Mouse (Mus musculus) intestine, embryonic 14.5 days (tissue): Measurements from ENCODE around the gene Hrh2. TPM values are rescaled to one million over a fixed set of nuclear protein-coding genes. Genes with fewer than 3 reads are reported as not detected.

Experiments used
- ATAC-seq: fragments of 200-750 bp; cut with Nextera tagmentation; replicated peaks from 2 replicates; pipeline ENCODE4 v1.8.0; 2017; ENCODE audit warnings: low read depth, moderate number of reproducible peaks, moderate TSS enrichment, moderate library complexity; ENCODE audit not compliant: low FRiP score, low TSS enrichment
- DNase-seq: peaks from one replicate; pipeline ENCODE4 v3.0.0-alpha.2; 2018; ENCODE audit warnings: low spot score
- H3K27ac ChIP-seq: fragments of 300-500 bp; sonication (generic); 2 replicates; pipeline ENCODE4 v1.5.1; 2014; ENCODE audit warnings: low read depth, mild to moderate bottlenecking, control low read depth
- H3K27me3 ChIP-seq: fragments of 300-500 bp; sonication (generic); replicated peaks from 2 replicates; pipeline ENCODE4 v1.6.1; 2014; ENCODE audit warnings: low read length, control low read depth; ENCODE audit not compliant: control insufficient read depth, insufficient read depth
- H3K36me3 ChIP-seq: fragments of 300-500 bp; sonication (generic); 2 replicates; pipeline ENCODE4 v1.6.1; 2014; ENCODE audit warnings: low read length, control low read depth; ENCODE audit not compliant: control insufficient read depth, insufficient read depth
- H3K4me1 ChIP-seq: fragments of 300-500 bp; sonication (generic); replicated peaks from 2 replicates; pipeline ENCODE4 v1.6.1; 2014; ENCODE audit warnings: low read length, control low read depth, mixed read lengths; ENCODE audit not compliant: control insufficient read depth, insufficient read depth
- H3K4me2 ChIP-seq: fragments of 300-500 bp; sonication (generic); 2 replicates; pipeline ENCODE4 v1.6.1; 2014; ENCODE audit warnings: low read length
- H3K4me3 ChIP-seq: fragments of 300-500 bp; sonication (generic); 2 replicates; pipeline ENCODE4 v1.5.1; 2014; ENCODE audit warnings: low read depth, low read length, control low read depth, mixed read lengths
- H3K9ac ChIP-seq: fragments of 300-500 bp; sonication (generic); 2 replicates; pipeline ENCODE4 v1.6.1; 2014; ENCODE audit warnings: mild to moderate bottlenecking, low read length
- H3K9me3 ChIP-seq: fragments of 300-500 bp; sonication (generic); 2 replicates; pipeline ENCODE4 v1.6.1; 2016; ENCODE audit warnings: low read length, control low read depth; ENCODE audit not compliant: control insufficient read depth
- WGBS: fragments of 180-500 bp; shearing (Covaris S2); extraction: QIAGEN DNeasy Blood & Tissue Kit; methylation state at CpG from one replicate; pipeline ENCODE4 v1.1.7; 2014; 5-methylcytosine and 5-hydroxymethylcytosine counted together
- polyA plus RNA-seq: library from polyadenylated mRNA; unstranded; fragments of >200 nt; fragmentation: Nextera tagmentation; extraction: Ambion mirVana; gene quantifications from 2 replicates; pipeline ENCODE4 v1.2.1, GENCODE M21; 2014

Hrh2 gene
- polyA plus RNA-seq, 1 experiment from 2014 or later: 0.16 TPM

DNA sequence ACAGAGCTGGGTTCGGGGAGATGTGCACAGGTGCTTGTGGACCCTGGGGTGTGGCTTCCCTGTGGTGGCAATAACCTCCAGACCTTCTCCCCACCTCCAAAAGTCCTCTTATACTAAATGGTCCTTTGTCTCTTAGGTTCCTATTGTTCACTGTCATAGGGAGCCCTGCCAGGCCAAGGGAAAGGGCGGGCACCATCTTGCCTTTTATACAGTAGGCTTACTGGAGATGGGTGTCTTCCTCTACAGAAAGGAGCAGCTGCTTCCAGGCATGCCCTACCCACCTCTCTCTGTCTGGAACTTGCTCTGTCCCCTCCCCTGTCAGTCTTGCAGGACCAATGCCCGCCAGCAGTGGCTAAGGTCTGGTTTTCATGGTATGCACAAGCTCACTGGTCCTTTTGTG, 12.0 kb upstream of the Hrh2 start:
- Histone ChIP-seq H3K4me3 (no peak overlapping the region), H3K4me2 (no peak overlapping the region), H3K4me1 (no peaks in the 10 kb centered on the region), H3K27me3 (no peaks in the 10 kb centered on the region), H3K36me3 (no peaks in the 10 kb centered on the region), H3K9me3 (no peaks in the 10 kb centered on the region), H3K9ac (no peak overlapping the region), H3K27ac (no peak overlapping the region)
- ATAC-seq (no peak), DNase-seq (no peak)
- WGBS: 88% methylated on average over 3 of the region's 3 CpGs

- Histone ChIP-seq H3K4me2 (no peak overlapping the region), H3K9me3 (no peaks in the 10 kb centered on the region), H3K4me1 (no peaks in the 10 kb centered on the region), H3K27ac (no peak overlapping the region), H3K4me3 (no peak overlapping the region), H3K36me3 (no peaks in the 10 kb centered on the region), H3K27me3 (no peaks in the 10 kb centered on the region), H3K9ac (no peak overlapping the region)
- ATAC-seq: no peak
- WGBS: 57% methylated on average over 3 of the region's 3 CpGs
- DNase-seq: no peak
These were observed 11.5 kb upstream of the Hrh2 start for GRCm38 (mm10) chr13:54180461-54180860.

DNA sequence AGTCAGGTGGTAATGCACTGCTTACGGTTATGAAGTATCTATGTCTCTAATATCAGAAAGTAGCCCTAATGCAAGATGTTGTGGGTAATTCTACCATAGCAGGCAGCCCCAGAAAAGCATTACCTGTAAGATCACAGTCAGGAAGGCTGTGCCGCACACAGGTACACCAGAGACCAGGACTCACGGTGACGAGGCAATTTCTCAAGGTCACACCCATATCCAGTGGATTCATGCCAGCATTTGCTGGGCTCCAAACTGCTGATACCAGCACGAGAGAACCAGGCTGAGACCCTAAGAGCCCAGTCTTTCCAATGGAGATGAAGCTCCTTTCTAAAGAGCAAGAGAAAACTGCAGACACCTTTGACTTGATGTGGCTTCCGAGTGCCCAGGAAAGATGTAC, 10.6 kb upstream of the Hrh2 start:
- Histone ChIP-seq H3K9ac (no peak overlapping the region), H3K27ac (no peak overlapping the region), H3K4me2 (no peak overlapping the region), H3K9me3 (no peaks in the 10 kb centered on the region), H3K4me1 (no peaks in the 10 kb centered on the region), H3K4me3 (no peak overlapping the region), H3K27me3 (no peaks in the 10 kb centered on the region), H3K36me3 (no peaks in the 10 kb centered on the region)
- no peak for ATAC-seq
- no peak for DNase-seq
- 82% methylated on average over 6 of the region's 6 CpGs for WGBS

DNA sequence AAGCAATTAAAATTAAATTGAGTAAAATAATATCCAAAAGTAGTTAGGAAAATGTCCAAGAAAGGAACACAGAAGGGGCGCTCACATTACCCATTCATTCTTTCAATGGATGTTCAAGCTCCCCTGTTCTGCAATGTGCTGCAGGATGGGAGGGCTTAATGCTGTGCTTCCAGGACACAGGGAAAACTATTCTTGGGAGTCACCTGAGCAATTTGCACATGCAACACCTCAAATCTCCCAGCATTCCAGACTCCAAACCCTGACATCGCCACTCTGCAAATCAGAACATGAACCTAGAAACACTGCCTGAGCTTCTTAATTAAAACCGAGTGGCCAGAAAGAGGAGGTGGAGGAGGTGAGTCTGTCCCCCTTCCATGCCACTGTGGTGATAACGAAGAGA, 10.0 kb upstream of the Hrh2 start:
- DNase-seq: no peak
- no peaks in the 10 kb centered on the region for H3K36me3 ChIP-seq
- no peaks in the 10 kb centered on the region for H3K9me3 ChIP-seq
- no peaks in the 10 kb centered on the region for H3K4me1 ChIP-seq
- H3K4me2 ChIP-seq: no peak overlapping the region
- no peak overlapping the region for H3K9ac ChIP-seq
- H3K27me3 ChIP-seq: no peaks in the 10 kb centered on the region
- ATAC-seq: no peak
- no peak overlapping the region for H3K27ac ChIP-seq
- no peak overlapping the region for H3K4me3 ChIP-seq
- 89% methylated on average over 4 of the region's 4 CpGs for WGBS

DNA sequence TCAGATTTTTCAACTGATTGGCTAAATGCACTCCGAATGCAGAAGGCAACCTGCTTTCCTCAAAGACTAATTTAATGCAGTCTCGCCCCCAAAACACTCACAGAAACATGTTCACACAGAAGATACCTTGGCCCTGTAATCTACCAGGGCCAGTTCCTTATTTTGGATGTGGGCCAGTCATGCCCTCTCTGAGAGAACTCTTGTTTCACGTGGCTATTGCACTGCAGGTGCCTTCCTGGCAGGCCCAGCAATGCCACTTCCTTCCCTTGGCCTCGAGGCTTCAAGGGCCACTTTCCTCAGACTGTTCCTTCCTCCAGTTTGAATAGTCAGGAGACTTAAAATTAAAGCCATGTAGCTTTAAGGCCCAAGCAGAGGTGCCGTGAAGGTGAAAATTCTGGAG, 5.5 kb upstream of the Hrh2 start:
- H3K4me3 ChIP-seq: no peak overlapping the region

GRCm38 (mm10) chr13:54188190-54188706, 3.7 kb upstream of the Hrh2 start:
- WGBS: 66% methylated on average over 7 of the region's 7 CpGs
- DNase-seq: no peak

More for the DNA sequence above, 5.5 kb upstream of the Hrh2 start:
- Histone ChIP-seq H3K9me3 (no peaks in the 10 kb centered on the region), H3K9ac (no peak overlapping the region), H3K36me3 (no peaks in the 10 kb centered on the region), H3K4me2 (no peak overlapping the region), H3K27ac (no peak overlapping the region), H3K27me3 (peaks cover 4% of the 10 kb centered on the region), H3K4me1 (no peaks in the 10 kb centered on the region)
- DNase-seq (no peak), ATAC-seq (no peak)
- 77% methylated on average over 5 of the region's 5 CpGs for WGBS

DNA sequence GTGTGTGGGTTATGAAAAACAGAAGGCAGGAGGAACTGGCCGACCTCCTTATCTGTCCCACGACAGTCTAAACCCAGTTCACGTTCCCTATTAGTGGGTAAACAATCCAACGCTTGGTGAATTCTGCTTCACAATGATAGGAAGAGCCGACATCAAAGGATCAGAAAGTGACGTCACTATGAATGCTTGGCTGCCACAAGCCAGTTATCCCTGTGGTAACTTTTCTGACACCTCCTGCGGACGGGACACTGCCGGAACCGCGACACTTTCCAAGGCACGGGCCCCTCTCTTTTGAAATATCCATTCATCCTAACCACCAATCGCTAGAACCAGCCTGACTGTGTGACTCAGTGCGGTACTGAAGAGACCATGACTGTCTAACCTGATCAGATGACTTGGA, 2.0 kb upstream of the Hrh2 start:
- DNase-seq (no peak), ATAC-seq (no peak)
- Histone ChIP-seq H3K36me3 (no peaks in the 10 kb centered on the region), H3K4me2 (no peak overlapping the region), H3K4me1 (no peaks in the 10 kb centered on the region), H3K9me3 (no peaks in the 10 kb centered on the region), H3K4me3 (no peak overlapping the region), H3K27ac (no peak overlapping the region), H3K9ac (no peak overlapping the region), H3K27me3 (peaks cover 16% of the 10 kb centered on the region)
- WGBS: 79% methylated on average over 14 of the region's 14 CpGs

More at GRCm38 (mm10) chr13:54188190-54188706, 3.7 kb upstream of the Hrh2 start:
- H3K9ac ChIP-seq: no peak overlapping the region
- no peak for ATAC-seq
- no peaks in the 10 kb centered on the region for H3K9me3 ChIP-seq
- H3K4me2 ChIP-seq: no peak overlapping the region
- H3K36me3 ChIP-seq: no peaks in the 10 kb centered on the region
- no peak overlapping the region for H3K27ac ChIP-seq
- peaks cover 16% of the 10 kb centered on the region for H3K27me3 ChIP-seq
- no peaks in the 10 kb centered on the region for H3K4me1 ChIP-seq
- no peak overlapping the region for H3K4me3 ChIP-seq

DNA sequence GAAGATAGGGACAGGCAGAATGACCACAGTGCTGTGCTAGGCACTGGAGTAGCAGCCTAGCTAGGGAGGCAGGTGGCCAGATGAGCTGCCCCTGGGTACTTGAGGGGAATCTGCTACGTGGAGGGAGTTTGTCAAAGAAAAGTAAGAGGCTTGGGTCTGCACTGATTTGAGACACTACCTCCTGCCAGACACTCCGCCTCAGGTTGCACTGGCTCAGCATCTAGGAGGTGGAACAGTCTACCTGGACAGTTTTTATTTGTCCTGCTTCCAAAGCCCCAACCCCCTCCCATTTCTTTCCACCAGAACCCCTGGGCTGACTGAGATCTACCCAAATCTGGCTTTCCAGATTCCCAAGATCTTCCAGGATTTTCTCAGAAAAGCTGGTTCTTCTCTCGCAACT, 748 bp upstream of the Hrh2 start:
- Histone ChIP-seq H3K4me2 (no peak overlapping the region), H3K36me3 (no peaks in the 10 kb centered on the region), H3K4me3 (no peak overlapping the region), H3K27me3 (peaks cover 16% of the 10 kb centered on the region), H3K27ac (no peak overlapping the region), H3K4me1 (no peaks in the 10 kb centered on the region), H3K9me3 (no peaks in the 10 kb centered on the region), H3K9ac (no peak overlapping the region)
- WGBS: 78% methylated on average over 3 of the region's 3 CpGs
- DNase-seq: no peak
- no peak for ATAC-seq

GRCm38 (mm10) chr13:54193580-54193979, 1.7 kb downstream of the Hrh2 start:
- Histone ChIP-seq H3K4me2 (no peak overlapping the region), H3K27me3 (peaks cover 16% of the 10 kb centered on the region), H3K4me3 (no peak overlapping the region), H3K9ac (no peak overlapping the region), H3K9me3 (no peaks in the 10 kb centered on the region), H3K36me3 (no peaks in the 10 kb centered on the region), H3K4me1 (no peaks in the 10 kb centered on the region), H3K27ac (no peak overlapping the region)
- DNase-seq: no peak
- WGBS: 52% methylated on average over 5 of the region's 5 CpGs
- ATAC-seq: no peak
